Mouse (Mus musculus): Measurements from ENCODE around the gene Rbmxl1. TPM values are rescaled to one million over a fixed set of nuclear protein-coding genes. Genes with fewer than 3 reads are reported as not detected.
"Not testable (repeated sequence)": the region's sequence is repeated elsewhere in the genome, so short reads cannot be mapped to it uniquely, and the experiment has no call there.

Gene Rbmxl1
- total RNA-seq, 2 experiments from 2014 or later, result 18.2 to 20.1 TPM

GRCm38 (mm10) chr8:78502706-78503105 is 6.0 kb downstream of the Rbmxl1 start:
- DNase-seq (ENCODE audit: low spot score), result no peak
- intact Hi-C loops (cut with DNase I), result no loop called here

GRCm38 (mm10) chr8:78496273-78496672 is 12.4 kb downstream of the Rbmxl1 start:
- intact Hi-C loops (cut with DNase I); DNase-seq (ENCODE audit: low spot score): not testable (repeated sequence)

GRCm38 (mm10) chr8:78493031-78493430 is 15.7 kb downstream of the Rbmxl1 start:
- DNase-seq (ENCODE audit: low spot score), result no peak
- intact Hi-C loops (cut with DNase I), result no loop called here

- intact Hi-C loops (cut with DNase I), result no loop called here
- no peak for DNase-seq (ENCODE audit: low spot score)
These were observed 19.0 kb downstream of the Rbmxl1 start for GRCm38 (mm10) chr8:78489733-78490132.

GRCm38 (mm10) chr8:78477051-78477829 is 31.5 kb downstream of the Rbmxl1 start:
- no peak for DNase-seq (ENCODE audit: low spot score)
- intact Hi-C loops (cut with DNase I), result no loop called here

- DNase-seq (ENCODE audit: low spot score), result no peak
- intact Hi-C loops (cut with DNase I), result no loop called here
These were observed 40.8 kb downstream of the Rbmxl1 start for GRCm38 (mm10) chr8:78467889-78468288.

GRCm38 (mm10) chr8:78463941-78464340 is 44.8 kb downstream of the Rbmxl1 start:
- intact Hi-C loops (cut with DNase I), result no loop called here
- DNase-seq (ENCODE audit: low spot score), result no peak

- intact Hi-C loops (cut with DNase I), result no loop called here
- DNase-seq (ENCODE audit: low spot score), result no peak
These were observed 52.3 kb downstream of the Rbmxl1 start for GRCm38 (mm10) chr8:78456441-78456840.

Other genes with a start within 250 kb of the Rbmxl1 start
- gene Pou4f2, start 72.3 kb downstream of the Rbmxl1 start, total RNA-seq (2021), result not detected
- gene Slc10a7, start 448 bp upstream of the Rbmxl1 start, total RNA-seq (2021), result 1 to 10 TPM; 4.4 to 5.7 TPM

Measured in heart, postnatal 25 days (tissue).